Mouse (Mus musculus) bone marrow macrophage, adult 2 months (primary cell): Measurements from ENCODE around the gene Mafg. TPM values are rescaled to one million over a fixed set of nuclear protein-coding genes. Genes with fewer than 3 reads are reported as not detected.
A peak's percentile ranks its signal among the peaks of the same experiment; 100 is the strongest.

Experiments
- H3K27ac ChIP-seq: 2 replicates; pipeline ENCODE4 v1.5.1; 2012; ENCODE audit warnings: low read depth, low read length; ENCODE audit not compliant: insufficient read depth
- H3K4me1 ChIP-seq: 2 replicates; pipeline ENCODE4 v1.6.1; 2012; ENCODE audit warnings: low read length; ENCODE audit not compliant: control insufficient read depth, insufficient read depth
- H3K4me3 ChIP-seq: 2 replicates; pipeline ENCODE4 v1.5.1; 2012; ENCODE audit warnings: mild to moderate bottlenecking, low read length, moderate library complexity; ENCODE audit not compliant: insufficient read depth
- CTCF ChIP-seq: IDR thresholded peaks from 2 replicates; pipeline ENCODE4 v1.5.1; 2012; ENCODE audit warnings: low read depth, mild to moderate bottlenecking, low read length, moderate library complexity
- POLR2A ChIP-seq: IDR thresholded peaks from 2 replicates; pipeline ENCODE4 v1.6.1; 2012; ENCODE audit warnings: mild to moderate bottlenecking, low read depth, low read length, borderline replicate concordance
- polyA plus RNA-seq: library from polyadenylated mRNA; stranded (reverse); fragments of >200 nt; gene quantifications from 2 replicates; pipeline ENCODE4 v1.2.4, GENCODE M21; 2012; ENCODE audit not compliant: missing spikeins, insufficient read depth, insufficient read length

Mafg gene
- polyA plus RNA-seq, 1 experiment: 77.5 TPM

DNA sequence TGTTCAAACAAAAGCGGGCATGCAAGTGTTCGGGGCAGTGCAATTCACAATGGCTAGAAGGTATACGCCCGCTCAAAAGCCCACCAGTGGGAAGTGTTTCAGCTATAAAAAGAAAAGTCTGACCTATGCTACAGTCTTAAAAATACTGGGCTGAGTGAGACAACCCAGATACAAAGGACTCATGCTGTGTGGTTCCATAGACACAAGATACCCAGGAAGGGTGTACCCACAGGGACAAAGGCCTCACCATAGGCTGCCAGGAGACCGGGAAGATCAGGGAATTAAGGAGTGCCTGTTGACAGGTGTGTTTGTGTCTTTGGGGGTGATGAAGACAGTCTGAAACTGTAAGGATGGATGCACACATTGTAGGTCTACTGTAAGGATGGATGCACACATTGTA, 30.3 kb upstream of the Mafg start:
- H3K27ac ChIP-seq: no peak overlapping the region
- H3K4me3 ChIP-seq: no peak overlapping the region
- no peak for TF ChIP-seq POLR2A
- no peak for TF ChIP-seq CTCF
- H3K4me1 ChIP-seq: no peaks in the 10 kb centered on the region

DNA sequence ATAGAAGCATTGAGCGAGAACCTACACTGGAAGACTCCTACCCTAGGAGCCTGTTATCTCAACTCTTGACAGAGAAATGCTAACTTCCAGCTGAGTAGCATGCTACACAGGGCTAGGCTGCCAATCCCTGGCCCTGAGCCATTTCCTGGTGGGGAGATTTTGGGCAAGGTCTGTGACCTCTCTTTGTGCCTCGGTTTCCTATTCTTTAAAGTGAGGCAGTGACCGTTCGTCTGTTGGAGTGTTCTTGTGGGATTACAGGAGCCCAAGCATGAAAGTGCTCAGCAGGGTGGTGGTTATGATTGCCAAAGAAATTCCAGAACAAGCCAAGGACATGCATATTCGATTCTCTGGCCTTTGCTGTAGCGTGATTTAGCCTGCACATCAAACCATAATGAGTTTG, 29.4 kb upstream of the Mafg start:
- Histone ChIP-seq H3K27ac (no peak overlapping the region), H3K4me1 (no peaks in the 10 kb centered on the region), H3K4me3 (no peak overlapping the region)
- no peak for TF ChIP-seq POLR2A
- no peak for TF ChIP-seq CTCF

DNA sequence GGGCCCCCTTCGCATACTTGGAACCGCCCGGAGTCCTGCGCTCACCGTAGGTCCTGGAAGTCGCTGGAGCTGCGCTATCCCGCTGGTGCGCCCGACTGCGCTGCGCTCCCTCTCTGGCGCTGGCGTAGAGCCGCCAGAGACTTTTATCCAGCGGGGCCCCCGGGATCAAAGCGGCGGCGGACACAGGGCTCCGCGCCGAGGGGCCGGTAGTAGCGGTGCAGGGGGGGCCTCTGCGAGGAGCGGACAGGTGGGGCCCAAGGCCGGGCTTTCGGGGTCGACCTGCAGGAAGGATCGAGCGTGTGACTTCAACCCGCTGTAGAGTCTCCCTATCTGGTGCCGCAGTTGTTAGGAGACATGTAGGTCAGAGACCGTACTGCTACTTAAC, 27.7 kb upstream of the Mafg start, which contains the start of gene Notum:
Notum (minus strand) TSS at position 100 of the 385 bp plus-strand sequence.
- peak within 1 kb of the TSS; percentile 43 for H3K4me3 ChIP-seq
- TF ChIP-seq CTCF (no peak), POLR2A (no peak)
- no peak within 1 kb of the TSS for H3K27ac ChIP-seq
- no peaks in the 10 kb centered on the region for H3K4me1 ChIP-seq

GRCm38 (mm10) chr11:120660301-120661075, 27.1 kb upstream of the Mafg start:
- Histone ChIP-seq H3K27ac (no peak overlapping the region), H3K4me3 (peak overlapping the region; percentile 43), H3K4me1 (no peaks in the 10 kb centered on the region)
- no peak for TF ChIP-seq POLR2A
- no peak for TF ChIP-seq CTCF

GRCm38 (mm10) chr11:120659509-120660300, 26.3 kb upstream of the Mafg start:
- peak overlapping the region; percentile 43 for H3K4me3 ChIP-seq
- TF ChIP-seq CTCF (no peak), POLR2A (no peak)
- H3K4me1 ChIP-seq: no peaks in the 10 kb centered on the region
- H3K27ac ChIP-seq: no peak overlapping the region

DNA sequence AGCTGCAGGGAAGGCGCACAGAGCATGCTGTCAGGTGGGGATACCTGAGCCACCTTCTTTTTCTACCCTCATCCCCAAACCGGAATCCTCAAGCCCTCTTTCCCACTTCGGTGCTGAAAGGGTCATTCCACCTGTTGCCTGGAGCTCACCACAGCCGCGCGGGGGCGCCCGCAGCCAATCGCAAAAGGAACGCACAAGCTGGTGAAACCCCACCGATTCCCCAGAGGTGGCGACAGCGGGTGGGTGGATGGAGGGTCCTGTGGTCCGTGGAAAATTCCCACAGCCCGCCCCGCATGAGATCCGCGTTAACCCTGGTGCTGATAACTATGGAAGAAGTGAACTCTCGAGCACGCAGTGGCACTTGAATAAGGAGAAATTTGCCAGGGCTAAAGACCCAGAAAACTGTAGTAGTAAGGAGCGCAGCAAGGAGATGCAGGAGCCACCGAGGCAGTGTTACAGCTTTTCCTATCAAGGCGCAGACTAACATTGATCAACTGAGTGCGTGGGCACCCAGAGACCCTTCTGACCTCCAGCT, 25.5 kb upstream of the Mafg start:
- Histone ChIP-seq H3K27ac (no peak overlapping the region), H3K4me1 (no peaks in the 10 kb centered on the region), H3K4me3 (no peak overlapping the region)
- TF ChIP-seq POLR2A: no peak
- peak; percentile 97 for TF ChIP-seq CTCF

DNA sequence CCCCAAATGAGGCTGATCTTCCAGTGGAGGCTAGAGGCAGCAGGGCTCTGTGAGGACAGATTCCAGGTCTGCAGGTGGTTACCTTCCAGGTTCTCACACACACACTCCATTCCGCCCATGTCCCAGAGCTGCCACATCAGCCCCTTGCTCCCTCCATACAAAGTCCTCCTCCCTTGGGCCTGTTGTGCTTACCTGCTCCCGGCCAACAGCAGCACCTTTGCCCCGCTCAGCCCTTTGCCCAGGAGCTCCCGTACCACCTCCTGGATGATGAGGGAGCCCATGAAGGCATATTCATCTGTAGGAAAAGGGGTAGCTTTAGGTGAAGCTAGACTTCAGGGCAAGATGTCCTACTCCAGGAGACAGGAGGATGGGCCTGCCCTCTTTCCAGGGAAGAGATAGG, 23.9 kb upstream of the Mafg start:
- no peak for TF ChIP-seq CTCF
- no peak for TF ChIP-seq POLR2A
- Histone ChIP-seq H3K27ac (no peak overlapping the region), H3K4me1 (no peaks in the 10 kb centered on the region), H3K4me3 (no peak overlapping the region)

GRCm38 (mm10) chr11:120654741-120655140, 21.3 kb upstream of the Mafg start:
- no peak overlapping the region for H3K4me3 ChIP-seq
- H3K4me1 ChIP-seq: no peaks in the 10 kb centered on the region
- H3K27ac ChIP-seq: no peak overlapping the region
- TF ChIP-seq CTCF: no peak
- TF ChIP-seq POLR2A: no peak

DNA sequence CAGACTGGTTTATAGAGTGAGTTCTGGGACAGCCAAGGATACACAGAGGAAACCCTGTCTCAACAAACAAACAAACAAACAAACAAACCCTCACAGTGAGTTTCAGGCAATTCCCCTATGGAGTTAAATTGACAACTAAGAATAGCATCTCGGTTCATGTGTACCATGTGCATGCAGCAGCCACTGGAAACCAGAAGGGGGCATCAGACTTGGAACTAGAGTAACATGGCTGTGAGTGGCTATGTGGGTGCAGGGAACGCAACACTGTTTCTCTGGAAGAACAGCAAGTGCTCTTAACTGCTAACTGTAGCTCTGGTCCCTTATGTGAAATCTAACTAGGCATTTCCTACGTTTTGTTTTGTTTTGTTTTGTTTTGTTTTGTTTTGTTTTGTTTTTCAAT, 18.5 kb upstream of the Mafg start:
- Histone ChIP-seq H3K4me3 (no peak overlapping the region), H3K27ac (no peak overlapping the region), H3K4me1 (peaks cover 20% of the 10 kb centered on the region)
- no peak for TF ChIP-seq POLR2A
- no peak for TF ChIP-seq CTCF

GRCm38 (mm10) chr11:120648001-120648476, 14.6 kb upstream of the Mafg start, which contains the start of gene Myadml2:
TSS of gene Myadml2 (minus strand) at chr11:120648158.
- H3K4me3 ChIP-seq: peak within 1 kb of the TSS; percentile 44

More at GRCm38 (mm10) chr11:120648001-120648476, 14.6 kb upstream of the Mafg start, which contains the start of gene Myadml2:
- H3K4me1 ChIP-seq: peaks cover 28% of the 10 kb centered on the region
- no peak for TF ChIP-seq POLR2A
- TF ChIP-seq CTCF: no peak
- peak within 1 kb of the TSS; percentile 36 for H3K27ac ChIP-seq
